Mouse (Mus musculus) lung, embryonic 15.5 days (tissue): ENCODE measurements around the gene Kmo. TPM values are rescaled to one million over a fixed set of nuclear protein-coding genes. Genes with fewer than 3 reads are reported as not detected.

Source experiments
- ATAC-seq: fragments of 200-750 bp; cut with Nextera tagmentation; 2 replicates; pipeline ENCODE4 v1.8.0; 2017; ENCODE audit warnings: moderate number of reproducible peaks, borderline replicate concordance; ENCODE audit not compliant: low FRiP score, low TSS enrichment; ENCODE audit errors: extremely low read depth
- H3K27ac ChIP-seq: fragments of 300-500 bp; sonication (generic); 2 replicates; pipeline ENCODE4 v1.5.1; 2015; ENCODE audit warnings: moderate library complexity, mild to moderate bottlenecking, inconsistent platforms
- H3K27me3 ChIP-seq: fragments of 300-500 bp; sonication (generic); 2 replicates; pipeline ENCODE4 v1.6.1; 2015; ENCODE audit warnings: inconsistent platforms
- H3K36me3 ChIP-seq: fragments of 300-500 bp; sonication (generic); 2 replicates; pipeline ENCODE4 v1.6.1; 2015; ENCODE audit warnings: inconsistent platforms
- H3K4me1 ChIP-seq: fragments of 300-500 bp; sonication (generic); 2 replicates; pipeline ENCODE4 v1.6.1; 2015; ENCODE audit warnings: inconsistent platforms
- H3K4me2 ChIP-seq: fragments of 300-500 bp; sonication (generic); 2 replicates; pipeline ENCODE4 v1.6.1; 2015; ENCODE audit warnings: inconsistent platforms, mild to moderate bottlenecking, moderate library complexity
- H3K4me3 ChIP-seq: fragments of 300-500 bp; sonication (generic); 2 replicates; pipeline ENCODE4 v1.5.1; 2015; ENCODE audit warnings: mild to moderate bottlenecking, inconsistent platforms
- H3K9ac ChIP-seq: fragments of 300-500 bp; sonication (generic); 2 replicates; pipeline ENCODE4 v1.6.1; 2015; ENCODE audit warnings: inconsistent platforms
- H3K9me3 ChIP-seq: fragments of 300-500 bp; sonication (generic); 2 replicates; pipeline ENCODE4 v1.6.1; 2016; ENCODE audit warnings: inconsistent platforms
- WGBS: fragments of 180-500 bp; shearing (Covaris S2); methylation state at CpG from one replicate; pipeline ENCODE4 v1.1.7; 2015; 5-methylcytosine and 5-hydroxymethylcytosine counted together
- polyA plus RNA-seq: library from polyadenylated mRNA; unstranded; fragments of >200 nt; fragmentation: Nextera tagmentation; extraction: Ambion mirVana; gene quantifications from 2 replicates; pipeline ENCODE4 v1.2.1, GENCODE M21; 2015

The Kmo gene
- polyA plus RNA-seq, 1 experiment from 2014 or later = 0.22 TPM

- WGBS = 78% methylated on average over 7 of the region's 7 CpGs
- H3K4me3 ChIP-seq = no peak overlapping the region
- ATAC-seq = no peak
- H3K27me3 ChIP-seq = no peaks in the 10 kb centered on the region
- H3K27ac ChIP-seq = no peak overlapping the region
- no peaks in the 10 kb centered on the region for H3K36me3 ChIP-seq
- H3K9me3 ChIP-seq = no peaks in the 10 kb centered on the region
- H3K9ac ChIP-seq = no peak overlapping the region
- no peaks in the 10 kb centered on the region for H3K4me1 ChIP-seq
- H3K4me2 ChIP-seq = no peak overlapping the region
These were observed 18.9 kb downstream of the Kmo start for GRCm38 (mm10) chr1:175639072-175639471.

GRCm38 (mm10) chr1:175640435-175641150 lies 20.4 kb downstream of the Kmo start:
- no peaks in the 10 kb centered on the region for H3K36me3 ChIP-seq
- H3K4me3 ChIP-seq = no peak overlapping the region
- H3K27ac ChIP-seq = no peak overlapping the region
- H3K9ac ChIP-seq = no peak overlapping the region
- no peaks in the 10 kb centered on the region for H3K9me3 ChIP-seq
- no peak for ATAC-seq
- H3K4me1 ChIP-seq = no peaks in the 10 kb centered on the region
- H3K4me2 ChIP-seq = no peak overlapping the region
- 71% methylated on average over 6 of the region's 6 CpGs for WGBS
- H3K27me3 ChIP-seq = no peaks in the 10 kb centered on the region

- 56% methylated on average over 5 of the region's 5 CpGs for WGBS
These were observed 23.5 kb downstream of the Kmo start for GRCm38 (mm10) chr1:175643496-175644265.

GRCm38 (mm10) chr1:175646952-175647351 lies 26.8 kb downstream of the Kmo start:
- Histone ChIP-seq H3K9ac (no peak overlapping the region), H3K36me3 (no peaks in the 10 kb centered on the region), H3K4me3 (no peak overlapping the region), H3K27me3 (no peaks in the 10 kb centered on the region), H3K9me3 (no peaks in the 10 kb centered on the region), H3K27ac (no peak overlapping the region), H3K4me2 (no peak overlapping the region), H3K4me1 (no peaks in the 10 kb centered on the region)
- WGBS = 24% methylated on average over 9 of the region's 9 CpGs
- ATAC-seq = no peak

More at GRCm38 (mm10) chr1:175643496-175644265, 23.5 kb downstream of the Kmo start:
- Histone ChIP-seq H3K9ac (no peak overlapping the region), H3K4me3 (no peak overlapping the region), H3K27me3 (no peaks in the 10 kb centered on the region), H3K36me3 (no peaks in the 10 kb centered on the region), H3K9me3 (no peaks in the 10 kb centered on the region), H3K4me2 (no peak overlapping the region), H3K27ac (no peak overlapping the region), H3K4me1 (no peaks in the 10 kb centered on the region)
- no peak for ATAC-seq

GRCm38 (mm10) chr1:175648615-175649014 lies 28.4 kb downstream of the Kmo start:
- no peak overlapping the region for H3K4me2 ChIP-seq
- H3K36me3 ChIP-seq = no peaks in the 10 kb centered on the region
- no peaks in the 10 kb centered on the region for H3K9me3 ChIP-seq
- no peak for ATAC-seq
- H3K9ac ChIP-seq = no peak overlapping the region
- H3K27ac ChIP-seq = no peak overlapping the region
- H3K27me3 ChIP-seq = no peaks in the 10 kb centered on the region
- H3K4me3 ChIP-seq = no peak overlapping the region
- H3K4me1 ChIP-seq = no peaks in the 10 kb centered on the region
- WGBS = 91% methylated on average over 4 of the region's 4 CpGs

GRCm38 (mm10) chr1:175659900-175660299 lies 39.7 kb downstream of the Kmo start:
- H3K9ac ChIP-seq = no peak overlapping the region
- no peaks in the 10 kb centered on the region for H3K9me3 ChIP-seq
- no peaks in the 10 kb centered on the region for H3K27me3 ChIP-seq
- no peak overlapping the region for H3K27ac ChIP-seq
- WGBS = 80% methylated on average over 4 of the region's 4 CpGs
- no peak overlapping the region for H3K4me2 ChIP-seq
- no peaks in the 10 kb centered on the region for H3K4me1 ChIP-seq
- no peak for ATAC-seq
- H3K36me3 ChIP-seq = no peaks in the 10 kb centered on the region
- no peak overlapping the region for H3K4me3 ChIP-seq

GRCm38 (mm10) chr1:175668666-175669405 lies 48.7 kb downstream of the Kmo start:
- H3K36me3 ChIP-seq = no peaks in the 10 kb centered on the region
- H3K4me2 ChIP-seq = no peak overlapping the region
- H3K9me3 ChIP-seq = no peaks in the 10 kb centered on the region
- H3K9ac ChIP-seq = no peak overlapping the region
- no peaks in the 10 kb centered on the region for H3K27me3 ChIP-seq
- 69% methylated on average over 5 of the region's 5 CpGs for WGBS
- H3K4me1 ChIP-seq = no peaks in the 10 kb centered on the region
- no peak overlapping the region for H3K4me3 ChIP-seq
- no peak overlapping the region for H3K27ac ChIP-seq
- ATAC-seq = peak; percentile 39; the same call in 1 of the 2 replicates

- no peak overlapping the region for H3K4me2 ChIP-seq
- H3K36me3 ChIP-seq = no peaks in the 10 kb centered on the region
- no peak overlapping the region for H3K27ac ChIP-seq
- ATAC-seq = no peak
- H3K4me3 ChIP-seq = no peak overlapping the region
- no peaks in the 10 kb centered on the region for H3K9me3 ChIP-seq
- H3K27me3 ChIP-seq = no peaks in the 10 kb centered on the region
- 84% methylated on average over 3 of the region's 3 CpGs for WGBS
- no peaks in the 10 kb centered on the region for H3K4me1 ChIP-seq
- H3K9ac ChIP-seq = no peak overlapping the region
These were observed 49.3 kb downstream of the Kmo start for GRCm38 (mm10) chr1:175669456-175669855.

- Histone ChIP-seq H3K9ac (no peak overlapping the region), H3K4me3 (no peak overlapping the region), H3K4me1 (no peaks in the 10 kb centered on the region), H3K27ac (no peak overlapping the region), H3K27me3 (no peaks in the 10 kb centered on the region), H3K4me2 (no peak overlapping the region), H3K36me3 (no peaks in the 10 kb centered on the region), H3K9me3 (no peaks in the 10 kb centered on the region)
- no peak for ATAC-seq
- WGBS = 80% methylated on average over 7 of the region's 7 CpGs
These were observed 49.9 kb downstream of the Kmo start for GRCm38 (mm10) chr1:175670042-175670441.

- no peaks in the 10 kb centered on the region for H3K9me3 ChIP-seq
- no peak overlapping the region for H3K4me3 ChIP-seq
- no peak overlapping the region for H3K4me2 ChIP-seq
- no peaks in the 10 kb centered on the region for H3K27me3 ChIP-seq
- no peaks in the 10 kb centered on the region for H3K36me3 ChIP-seq
- no peak for ATAC-seq
- no peak overlapping the region for H3K9ac ChIP-seq
- no peaks in the 10 kb centered on the region for H3K4me1 ChIP-seq
- 12% methylated on average over 1 of the region's 1 CpGs for WGBS
- no peak overlapping the region for H3K27ac ChIP-seq
These were observed 51.4 kb downstream of the Kmo start for GRCm38 (mm10) chr1:175671626-175672025.

- no peak overlapping the region for H3K4me3 ChIP-seq
- no peak for ATAC-seq
- 66% methylated on average over 7 of the region's 7 CpGs for WGBS
- H3K27me3 ChIP-seq = no peaks in the 10 kb centered on the region
- no peak overlapping the region for H3K4me2 ChIP-seq
- H3K4me1 ChIP-seq = no peaks in the 10 kb centered on the region
- no peaks in the 10 kb centered on the region for H3K36me3 ChIP-seq
- H3K27ac ChIP-seq = no peak overlapping the region
- no peak overlapping the region for H3K9ac ChIP-seq
- H3K9me3 ChIP-seq = no peaks in the 10 kb centered on the region
These were observed 53.6 kb downstream of the Kmo start for GRCm38 (mm10) chr1:175673563-175674325.
